In the genomic region with DNA sequence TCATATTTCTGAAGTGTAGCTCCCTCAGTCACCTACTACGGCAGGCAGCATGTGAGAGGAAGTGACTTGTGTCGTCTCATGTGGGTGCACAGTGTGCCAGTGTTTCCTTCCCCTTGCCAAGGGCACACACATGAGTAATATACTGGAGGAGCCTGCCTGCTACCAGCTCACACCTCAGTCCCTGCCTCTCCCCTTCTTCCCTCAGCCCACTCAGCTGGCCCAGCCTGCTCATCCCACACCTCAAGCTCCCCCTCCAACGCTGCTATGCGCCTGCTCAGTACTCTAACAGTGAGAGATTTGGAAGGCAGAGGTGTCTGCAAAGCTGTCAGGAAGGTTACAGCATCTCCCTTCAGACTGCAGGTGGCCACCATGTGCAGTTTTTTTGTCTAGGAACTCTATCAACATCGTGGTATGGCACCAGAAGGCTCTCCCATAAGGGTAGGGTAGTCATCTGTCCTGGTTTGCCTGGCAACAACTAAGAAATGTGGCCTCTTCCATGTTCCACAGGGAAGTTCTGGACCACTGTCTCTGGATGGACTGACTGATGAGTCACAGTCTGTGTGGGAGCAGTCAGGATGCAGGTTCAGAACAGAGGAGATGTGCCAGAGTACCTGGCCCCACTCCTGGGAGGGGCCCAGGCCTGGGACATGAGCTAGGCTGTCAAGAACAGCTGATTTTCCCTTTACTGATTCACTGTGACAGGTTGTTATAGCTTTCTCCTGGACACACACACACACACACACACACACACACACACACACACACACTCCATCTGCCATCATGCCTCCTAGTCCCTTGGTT, we compare ENCODE assay signal across 8 mouse cellular contexts. TPM values are rescaled to one million over a fixed set of nuclear protein-coding genes. Genes with fewer than 3 reads are reported as not detected.
DNase-seq lines count a peak whose midpoint lies in the region; ATAC-seq and TF ChIP-seq lines count a peak whose summit lies in the region.

No protein-coding gene starts in this region.

- no peak for TF ChIP-seq CTCF in bone marrow macrophage, adult 2 months (IDR thresholded peaks at IDR 0.05; ENCODE audit: low read depth, low read length)

- H3K9ac ChIP-seq in forebrain, embryonic 15.5 days (replicated peaks), result no peak overlapping the region
- H3K9ac ChIP-seq in forebrain, embryonic 11.5 days (ENCODE audit: low read length), result no peak overlapping the region
- H3K9ac ChIP-seq in neural tube, embryonic 15.5 days (replicated peaks), result no peak overlapping the region

- no peaks in the 10 kb centered on the region for H3K36me3 ChIP-seq in forebrain, embryonic 15.5 days
- H3K36me3 ChIP-seq in forebrain, embryonic 11.5 days (ENCODE audit: control insufficient read depth, insufficient read depth, low read length), result no peaks in the 10 kb centered on the region
- H3K36me3 ChIP-seq in neural tube, embryonic 15.5 days, result no peaks in the 10 kb centered on the region

- no peak for TF ChIP-seq POLR2A in bone marrow macrophage, adult 2 months (IDR thresholded peaks at IDR 0.05; ENCODE audit: borderline replicate concordance, low read depth, low read length)

- H3K27ac ChIP-seq in forebrain, embryonic 15.5 days (replicated peaks), result no peak overlapping the region
- no peak overlapping the region for H3K27ac ChIP-seq in forebrain, embryonic 11.5 days (ENCODE audit: low read depth, low read length)
- H3K27ac ChIP-seq in bone marrow macrophage, adult 2 months (ENCODE audit: insufficient read depth, low read depth, low read length), result peak overlapping the region; percentile 43
- H3K27ac ChIP-seq in neural tube, embryonic 15.5 days (replicated peaks), result no peak overlapping the region

- ATAC-seq in forebrain, embryonic 15.5 days (replicated peaks), result peak; percentile 33; the same call in 1 of the 2 replicates
- no peak for ATAC-seq in forebrain, embryonic 11.5 days (replicated peaks; ENCODE audit: low FRiP score)
- ATAC-seq in neural tube, embryonic 15.5 days (ENCODE audit: low FRiP score), result no peak

- 78% methylated on average over 5 of the region's 5 CpGs for WGBS in forebrain, embryonic 15.5 days
- 85% methylated on average over 5 of the region's 5 CpGs for WGBS in forebrain, embryonic 11.5 days
- 82% methylated on average over 5 of the region's 5 CpGs for WGBS in neural tube, embryonic 15.5 days

- DNase-seq in forebrain, embryonic 11.5 days (ENCODE audit: low spot score), result no peak
- DNase-seq in layer of hippocampus, adult 9-10 months (ENCODE audit: low spot score), result peak; percentile 30
- DNase-seq in right cerebral cortex, postnatal 10 days (ENCODE audit: low spot score in 2 of 2), result peak; percentile 38 to 58
- no peak for DNase-seq in urinary bladder, adult 18-20 months (ENCODE audit: low spot score in 2 of 2)
- DNase-seq in cerebellum, postnatal 36 days, result no peak

- H3K4me1 ChIP-seq in forebrain, embryonic 15.5 days, result no peaks in the 10 kb centered on the region
- H3K4me1 ChIP-seq in forebrain, embryonic 11.5 days (replicated peaks; ENCODE audit: control insufficient read depth, insufficient read depth, low read length), result no peaks in the 10 kb centered on the region
- H3K4me1 ChIP-seq in bone marrow macrophage, adult 2 months (ENCODE audit: control insufficient read depth, insufficient read depth, low read length), result peaks cover 43% of the 10 kb centered on the region
- H3K4me1 ChIP-seq in neural tube, embryonic 15.5 days, result no peaks in the 10 kb centered on the region

- H3K4me3 ChIP-seq in forebrain, embryonic 15.5 days, result no peak overlapping the region
- no peak overlapping the region for H3K4me3 ChIP-seq in forebrain, embryonic 11.5 days (ENCODE audit: low read depth, low read length)
- H3K4me3 ChIP-seq in bone marrow macrophage, adult 2 months (ENCODE audit: insufficient read depth, low read length), result no peak overlapping the region
- no peak overlapping the region for H3K4me3 ChIP-seq in neural tube, embryonic 15.5 days (replicated peaks)

- H3K4me2 ChIP-seq in forebrain, embryonic 15.5 days (replicated peaks), result no peak overlapping the region
- no peak overlapping the region for H3K4me2 ChIP-seq in forebrain, embryonic 11.5 days (ENCODE audit: low read depth, low read length, severe bottlenecking)
- H3K4me2 ChIP-seq in neural tube, embryonic 15.5 days, result no peak overlapping the region

- H3K27me3 ChIP-seq in forebrain, embryonic 15.5 days, result no peaks in the 10 kb centered on the region
- no peaks in the 10 kb centered on the region for H3K27me3 ChIP-seq in forebrain, embryonic 11.5 days (ENCODE audit: control insufficient read depth, insufficient read depth, low read length)
- no peaks in the 10 kb centered on the region for H3K27me3 ChIP-seq in neural tube, embryonic 15.5 days (replicated peaks)

- no peaks in the 10 kb centered on the region for H3K9me3 ChIP-seq in forebrain, embryonic 15.5 days
- no peaks in the 10 kb centered on the region for H3K9me3 ChIP-seq in forebrain, embryonic 11.5 days (ENCODE audit: control insufficient read depth, low read length)
- H3K9me3 ChIP-seq in neural tube, embryonic 15.5 days (replicated peaks), result no peaks in the 10 kb centered on the region

RNA-seq across cellular contexts. Expression of gene Irf4, which starts 37.4 kb away (rescaled TPM):
- polyA plus RNA-seq in forebrain, embryonic 15.5 days (2015; fragmentation: Nextera tagmentation; extraction: Ambion mirVana), result 0.06 and 0.23 TPM in 2 replicates
- polyA plus RNA-seq in forebrain, embryonic 11.5 days (2014; fragmentation: Nextera tagmentation; extraction: Ambion mirVana), result 0.07 TPM in 1 of 2 replicates, not detected in the other
- polyA plus RNA-seq in bone marrow macrophage, adult 2 months (2012; ENCODE audit: insufficient read depth, insufficient read length, missing spikeins), result 7.5 and 9.3 TPM in 2 replicates
- polyA plus RNA-seq in neural tube, embryonic 15.5 days (2015; fragmentation: Nextera tagmentation; extraction: Ambion mirVana), result 0.08 and 0.49 TPM in 2 replicates

Comparison
In these comparisons a context has a peak if more than half of its experiments do, and no peak if none do; other contexts are left out.
1. DNase-seq: peak in layer of hippocampus, adult 9-10 months (single experiment) and right cerebral cortex, postnatal 10 days (2 of 2); none in forebrain, embryonic 11.5 days (single experiment), urinary bladder, adult 18-20 months (0 of 2) and cerebellum, postnatal 36 days (0 of 2).